Mouse (Mus musculus) megakaryocyte, embryonic 14.5 days (primary cell): Measurements from ENCODE around the gene Pimreg. TPM values are rescaled to one million over a fixed set of nuclear protein-coding genes. Genes with fewer than 3 reads are reported as not detected.

ENCODE experiments used
- H3K27me3 ChIP-seq: replicated peaks from 2 replicates; pipeline ENCODE3; 2012; ENCODE audit warnings: inconsistent platforms
- H3K36me3 ChIP-seq: replicated peaks from 2 replicates; pipeline ENCODE3; 2012; ENCODE audit warnings: low read length, inconsistent platforms, mixed read lengths
- H3K4me1 ChIP-seq: 2 replicates; pipeline ENCODE4 v1.6.1; 2012; ENCODE audit warnings: inconsistent platforms
- H3K4me3 ChIP-seq: replicated peaks from 2 replicates; pipeline ENCODE3; 2012; ENCODE audit warnings: moderate library complexity, mild to moderate bottlenecking, inconsistent platforms
- H3K9me3 ChIP-seq: 2 replicates; pipeline ENCODE4 v1.6.1; 2012; ENCODE audit warnings: inconsistent platforms
- FLI1 ChIP-seq: IDR thresholded peaks from 2 replicates; pipeline ENCODE4 v1.6.1; 2012; ENCODE audit warnings: low read length, inconsistent platforms, mixed read lengths
- GATA1 ChIP-seq: IDR thresholded peaks from 3 replicates; pipeline ENCODE4 v1.6.1; 2012; ENCODE audit warnings: mixed read lengths, low read length, inconsistent platforms, borderline replicate concordance
- polyA plus RNA-seq: library from polyadenylated mRNA; stranded (reverse); fragments of >175 nt; gene quantifications from 2 replicates; pipeline ENCODE4 v1.2.3, GENCODE M21; 2012; ENCODE audit warnings: low replicate concordance; ENCODE audit not compliant: insufficient read depth

Gene Pimreg
- 25.8 and 50.2 TPM in 2 replicates for polyA plus RNA-seq

GRCm38 (mm10) chr11:72041768-72042607 lies at the start of gene Pimreg:
Pimreg (plus strand) TSS chr11:72042032.
- TF ChIP-seq FLI1 (no peak), GATA1 (no peak)
- Histone ChIP-seq H3K4me3 (peak within 1 kb of the TSS; percentile 98), H3K4me1 (peaks cover 73% of the 10 kb centered on the region), H3K27me3 (peaks cover 12% of the 10 kb centered on the region), H3K9me3 (no peaks in the 10 kb centered on the region), H3K36me3 (peaks cover 32% of the 10 kb centered on the region)

DNA sequence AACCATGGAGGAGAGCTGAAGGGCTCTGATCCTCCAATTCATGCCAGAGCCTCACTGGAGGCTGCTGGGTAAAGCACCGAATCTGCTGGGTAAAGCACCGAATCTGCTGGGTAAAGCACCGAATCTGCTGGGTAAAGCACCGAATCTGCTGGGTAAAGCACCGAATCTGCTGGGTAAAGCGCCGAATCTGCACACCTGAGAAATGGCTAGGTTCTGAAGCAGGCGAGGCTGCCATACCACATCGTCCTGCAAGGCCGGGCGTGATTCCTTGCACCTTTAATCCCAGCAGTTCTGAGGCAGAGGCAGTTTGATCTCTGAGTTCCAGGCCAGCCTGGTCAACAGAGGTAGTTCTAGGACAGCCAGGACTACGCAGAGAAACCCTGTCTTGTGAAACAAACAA lies 49.4 kb upstream of the Pimreg start:
- Histone ChIP-seq H3K4me3 (no peak overlapping the region), H3K36me3 (no peaks in the 10 kb centered on the region), H3K9me3 (peaks cover 10% of the 10 kb centered on the region), H3K27me3 (peaks cover 10% of the 10 kb centered on the region), H3K4me1 (peaks cover 33% of the 10 kb centered on the region)
- TF ChIP-seq FLI1 (no peak), GATA1 (no peak)

GRCm38 (mm10) chr11:71995968-71996511 lies 45.8 kb upstream of the Pimreg start:
- H3K9me3 ChIP-seq, result peaks cover 10% of the 10 kb centered on the region
- H3K4me1 ChIP-seq, result peaks cover 45% of the 10 kb centered on the region
- H3K4me3 ChIP-seq, result peak overlapping the region; percentile 85
- no peak for TF ChIP-seq GATA1
- no peak for TF ChIP-seq FLI1
- no peaks in the 10 kb centered on the region for H3K36me3 ChIP-seq
- peaks cover 6% of the 10 kb centered on the region for H3K27me3 ChIP-seq

DNA sequence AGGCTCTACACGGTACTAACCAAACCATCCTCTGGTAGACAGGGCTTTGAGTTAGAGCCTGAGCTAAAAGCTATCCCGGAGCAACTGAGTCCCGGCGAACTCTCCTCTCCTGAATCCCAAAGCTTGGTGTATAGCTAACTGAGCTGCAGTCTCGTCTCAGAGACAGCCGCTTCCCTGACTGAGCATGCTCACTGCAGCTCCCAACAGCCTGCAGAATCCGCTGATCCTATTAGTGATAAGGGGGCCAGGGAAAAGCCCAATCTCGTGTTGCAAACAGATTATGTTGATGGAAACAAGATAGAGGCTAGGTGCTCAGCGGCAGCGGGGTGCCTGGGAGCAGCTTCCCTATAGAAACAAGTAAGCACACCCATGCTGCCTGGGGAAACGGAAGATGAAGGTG lies 45.0 kb upstream of the Pimreg start:
- Histone ChIP-seq H3K9me3 (peaks cover 10% of the 10 kb centered on the region), H3K4me3 (no peak overlapping the region), H3K36me3 (no peaks in the 10 kb centered on the region), H3K4me1 (peaks cover 42% of the 10 kb centered on the region), H3K27me3 (peaks cover 6% of the 10 kb centered on the region)
- no peak for TF ChIP-seq FLI1
- TF ChIP-seq GATA1, result no peak

- Histone ChIP-seq H3K4me3 (no peak overlapping the region), H3K36me3 (no peaks in the 10 kb centered on the region), H3K27me3 (peaks cover 19% of the 10 kb centered on the region), H3K9me3 (peaks cover 5% of the 10 kb centered on the region), H3K4me1 (peaks cover 35% of the 10 kb centered on the region)
- TF ChIP-seq GATA1 (no peak), FLI1 (no peak)
Observed at GRCm38 (mm10) chr11:72000194-72000593, 41.6 kb upstream of the Pimreg start.

DNA sequence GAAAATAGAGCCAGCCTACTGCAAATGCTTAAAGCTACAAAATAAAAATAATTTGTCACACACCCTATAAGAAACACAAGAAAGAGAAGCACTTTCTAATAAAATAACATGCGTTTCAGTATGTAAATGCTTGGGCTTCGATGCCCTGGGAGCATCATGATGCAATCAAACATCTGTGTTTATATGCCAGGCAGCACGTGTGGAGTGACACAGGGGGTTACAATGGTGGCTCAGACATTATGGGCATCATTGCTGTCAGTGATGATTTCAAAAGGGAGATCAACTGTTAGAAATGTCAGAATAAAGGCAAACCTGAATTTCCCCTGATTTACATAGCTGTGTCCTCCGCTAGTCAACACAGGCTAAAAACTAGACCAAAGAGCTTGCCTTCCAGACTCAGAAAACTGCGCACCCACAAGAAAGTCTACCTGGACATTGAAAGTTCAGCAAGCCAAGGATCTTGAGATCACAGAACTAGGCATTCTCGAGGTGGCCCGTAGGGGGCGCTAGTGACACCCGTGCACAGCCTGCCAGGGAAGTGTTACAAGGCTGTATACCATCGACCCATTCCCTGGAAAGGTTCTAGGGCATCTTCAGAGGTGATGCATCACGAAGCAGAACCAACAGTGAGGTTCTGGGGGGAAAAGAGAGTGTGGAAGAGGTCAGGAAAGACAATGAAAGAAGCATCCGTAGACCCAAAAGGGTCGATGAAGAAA lies 39.5 kb upstream of the Pimreg start:
- no peaks in the 10 kb centered on the region for H3K36me3 ChIP-seq
- peaks cover 14% of the 10 kb centered on the region for H3K4me1 ChIP-seq
- H3K4me3 ChIP-seq, result no peak overlapping the region
- TF ChIP-seq GATA1, result no peak
- TF ChIP-seq FLI1, result no peak
- H3K27me3 ChIP-seq, result peaks cover 17% of the 10 kb centered on the region
- no peaks in the 10 kb centered on the region for H3K9me3 ChIP-seq

DNA sequence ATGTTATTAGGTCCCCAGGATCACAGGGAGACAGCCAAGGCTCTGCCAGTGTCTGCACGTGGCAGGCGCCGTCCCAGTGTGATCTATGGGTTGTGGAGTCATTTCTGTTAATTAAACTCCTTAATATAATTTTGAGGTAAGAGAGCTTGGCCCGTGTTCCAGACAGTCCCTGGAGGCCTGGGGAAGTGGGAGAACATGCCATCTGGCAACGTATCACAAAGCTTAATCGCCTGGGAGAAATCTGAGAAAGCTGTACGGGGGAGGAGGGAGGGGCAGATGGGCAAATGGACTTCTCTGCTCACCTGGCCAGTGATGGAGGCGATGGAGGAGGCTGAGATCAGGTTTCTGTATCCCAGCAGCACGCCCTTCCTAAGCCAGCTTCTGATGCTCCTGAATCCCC lies 38.7 kb upstream of the Pimreg start:
- no peaks in the 10 kb centered on the region for H3K36me3 ChIP-seq
- peaks cover 7% of the 10 kb centered on the region; the same call in 1 of the 2 replicates for H3K4me1 ChIP-seq
- peaks cover 21% of the 10 kb centered on the region for H3K27me3 ChIP-seq
- no peaks in the 10 kb centered on the region for H3K9me3 ChIP-seq
- no peak for TF ChIP-seq FLI1
- TF ChIP-seq GATA1, result no peak
- no peak overlapping the region for H3K4me3 ChIP-seq

GRCm38 (mm10) chr11:72005547-72005946 lies 36.3 kb upstream of the Pimreg start:
- Histone ChIP-seq H3K4me3 (no peak overlapping the region), H3K9me3 (no peaks in the 10 kb centered on the region), H3K36me3 (no peaks in the 10 kb centered on the region), H3K4me1 (no peaks in the 10 kb centered on the region; the same call in 1 of the 2 replicates), H3K27me3 (peaks cover 35% of the 10 kb centered on the region)
- TF ChIP-seq FLI1 (no peak), GATA1 (no peak)

- no peaks in the 10 kb centered on the region for H3K9me3 ChIP-seq
- H3K4me3 ChIP-seq, result no peak overlapping the region
- TF ChIP-seq GATA1, result no peak
- no peak for TF ChIP-seq FLI1
- no peaks in the 10 kb centered on the region for H3K36me3 ChIP-seq
- peaks cover 49% of the 10 kb centered on the region for H3K27me3 ChIP-seq
- H3K4me1 ChIP-seq, result peaks cover 3% of the 10 kb centered on the region; the same call in 1 of the 2 replicates
Observed at GRCm38 (mm10) chr11:72010367-72010766, 31.5 kb upstream of the Pimreg start.
